Mouse (Mus musculus) stomach, postnatal 0 days (tissue): ENCODE measurements around the gene Ccl6. TPM values are rescaled to one million over a fixed set of nuclear protein-coding genes. Genes with fewer than 3 reads are reported as not detected.

ENCODE experiments used
- ATAC-seq: fragments of 200-750 bp; cut with Nextera tagmentation; 2 replicates; pipeline ENCODE4 v1.8.0; 2017; ENCODE audit not compliant: low FRiP score, low TSS enrichment
- DNase-seq: peaks from one replicate; pipeline ENCODE4 v3.0.0-alpha.2; 2016; ENCODE audit warnings: low spot score
- H3K27ac ChIP-seq: fragments of 300-500 bp; sonication (generic); replicated peaks from 2 replicates; pipeline ENCODE4 v1.5.1; 2014; ENCODE audit warnings: mild to moderate bottlenecking, control low read depth
- H3K27me3 ChIP-seq: fragments of 300-500 bp; sonication (generic); 2 replicates; pipeline ENCODE4 v1.6.1; 2014; ENCODE audit warnings: low read length; ENCODE audit not compliant: control insufficient read depth, insufficient read depth
- H3K36me3 ChIP-seq: fragments of 300-500 bp; sonication (generic); 2 replicates; pipeline ENCODE4 v1.6.1; 2014; ENCODE audit warnings: low read length, mixed read lengths; ENCODE audit not compliant: control insufficient read depth, insufficient read depth
- H3K4me1 ChIP-seq: fragments of 300-500 bp; sonication (generic); replicated peaks from 2 replicates; pipeline ENCODE4 v1.6.1; 2014; ENCODE audit warnings: antibody characterized with exemption; ENCODE audit not compliant: control insufficient read depth, insufficient read depth
- H3K4me2 ChIP-seq: fragments of 300-500 bp; sonication (generic); replicated peaks from 2 replicates; pipeline ENCODE4 v1.6.1; 2014; ENCODE audit warnings: low read depth, mild to moderate bottlenecking, control low read depth, moderate library complexity
- H3K4me3 ChIP-seq: fragments of 300-500 bp; sonication (generic); 2 replicates; pipeline ENCODE4 v1.5.1; 2014; ENCODE audit warnings: low read depth, low read length, control low read depth
- H3K9ac ChIP-seq: fragments of 300-500 bp; sonication (generic); 2 replicates; pipeline ENCODE4 v1.6.1; 2014; ENCODE audit warnings: mild to moderate bottlenecking, low read length, control low read depth, mixed read lengths
- H3K9me3 ChIP-seq: fragments of 300-500 bp; sonication (generic); 2 replicates; pipeline ENCODE4 v1.6.1; 2016; ENCODE audit warnings: low read length; ENCODE audit not compliant: control insufficient read depth
- CTCF ChIP-seq: IDR thresholded peaks from 2 replicates; pipeline ENCODE4 v1.5.1; 2016; ENCODE audit warnings: antibody characterized with exemption, low read depth, mild to moderate bottlenecking, moderate library complexity
- EP300 ChIP-seq: optimal IDR thresholded peaks from 2 replicates; pipeline ENCODE3; 2016; ENCODE audit warnings: antibody characterized with exemption
- WGBS: fragments of 180-500 bp; shearing (Covaris S2); extraction: QIAGEN DNeasy Blood & Tissue Kit; methylation state at CpG from one replicate; pipeline ENCODE4 v1.1.7; 2014; 5-methylcytosine and 5-hydroxymethylcytosine counted together
- polyA plus RNA-seq: library from polyadenylated mRNA; unstranded; fragments of >200 nt; fragmentation: Nextera tagmentation; extraction: Ambion mirVana; gene quantifications from 2 replicates; pipeline ENCODE4 v1.2.1, GENCODE M21; 2015

Ccl6 gene
- polyA plus RNA-seq, 1 experiment from 2014 or later, result 58.5 TPM

DNA sequence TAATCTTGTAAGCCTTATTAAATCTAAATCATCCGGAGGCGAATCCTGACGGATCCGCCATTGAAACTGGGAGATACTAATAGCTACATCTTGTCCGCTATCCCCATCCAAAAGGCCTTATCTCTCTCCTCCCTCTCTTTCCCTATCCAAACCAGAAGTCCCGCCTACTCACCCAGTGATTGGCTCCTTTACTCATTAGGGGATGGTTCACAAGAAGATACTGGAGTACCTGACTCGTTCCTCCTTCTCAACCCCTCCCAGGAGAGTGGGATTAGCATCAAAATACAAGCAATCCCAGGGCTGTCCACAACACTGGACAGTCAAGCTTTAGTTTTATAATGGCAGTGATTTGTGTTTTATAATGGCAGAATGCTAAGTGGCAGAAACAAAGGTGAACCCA is 25.6 kb downstream of the Ccl6 start:
- Histone ChIP-seq H3K36me3 (no peaks in the 10 kb centered on the region), H3K4me2 (no peak overlapping the region), H3K4me3 (no peak overlapping the region), H3K4me1 (no peaks in the 10 kb centered on the region), H3K27me3 (no peaks in the 10 kb centered on the region), H3K9ac (no peak overlapping the region), H3K9me3 (no peaks in the 10 kb centered on the region), H3K27ac (no peak overlapping the region)
- 66% methylated on average over 7 of the region's 7 CpGs for whole genome bisulfite sequencing
- ATAC-seq (no peak), DNase-seq (no peak)
- TF ChIP-seq CTCF, result no peak

DNA sequence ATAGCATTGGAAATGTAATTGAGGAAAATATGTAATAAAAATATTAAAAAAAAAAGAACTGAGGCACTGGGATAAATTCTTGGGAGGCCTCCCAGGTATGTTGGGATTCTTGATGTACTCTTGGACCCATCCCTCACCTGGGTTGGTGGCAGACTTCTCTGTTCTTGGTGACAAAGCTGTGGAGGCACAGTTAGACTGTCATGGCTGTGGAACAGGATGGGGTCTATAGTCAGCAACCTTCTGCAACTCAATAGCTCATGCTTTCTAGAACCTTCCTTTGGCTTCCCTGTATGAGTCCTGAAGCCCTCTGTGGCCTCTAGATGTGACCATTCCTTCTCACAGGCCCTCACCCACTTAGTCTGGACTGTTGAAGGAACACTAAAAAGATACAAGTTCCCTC is 26.3 kb downstream of the Ccl6 start:
- no peaks in the 10 kb centered on the region for H3K4me1 ChIP-seq
- no peak overlapping the region for H3K4me2 ChIP-seq
- H3K9me3 ChIP-seq, result no peaks in the 10 kb centered on the region
- H3K9ac ChIP-seq, result no peak overlapping the region
- DNase-seq, result no peak
- no peaks in the 10 kb centered on the region for H3K27me3 ChIP-seq
- H3K4me3 ChIP-seq, result no peak overlapping the region
- ATAC-seq, result no peak
- H3K27ac ChIP-seq, result no peak overlapping the region
- TF ChIP-seq EP300 (no peak), CTCF (no peak)
- no peaks in the 10 kb centered on the region for H3K36me3 ChIP-seq

DNA sequence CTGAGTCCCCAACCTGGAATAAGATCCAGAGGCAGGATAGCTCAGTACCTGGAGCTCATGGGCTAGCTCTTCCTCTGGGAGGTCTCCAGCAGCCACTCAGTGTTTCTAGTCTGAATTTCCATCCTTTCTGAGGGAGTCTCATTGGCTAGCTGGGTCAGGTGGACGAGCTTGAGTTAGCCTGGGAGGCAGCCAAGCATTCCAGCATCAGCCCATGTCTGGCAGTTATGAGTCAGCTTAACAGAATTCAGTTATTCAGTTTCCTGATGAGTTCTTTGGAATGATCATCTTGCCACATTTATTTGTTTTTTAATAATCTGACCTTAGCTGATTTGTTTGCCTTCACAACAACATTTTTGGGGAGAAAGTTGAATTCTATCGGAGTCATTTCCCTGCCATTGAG is 29.1 kb downstream of the Ccl6 start:
- Histone ChIP-seq H3K4me2 (no peak overlapping the region), H3K4me3 (no peak overlapping the region), H3K4me1 (no peaks in the 10 kb centered on the region), H3K27me3 (no peaks in the 10 kb centered on the region), H3K9me3 (no peaks in the 10 kb centered on the region), H3K36me3 (no peaks in the 10 kb centered on the region), H3K9ac (no peak overlapping the region), H3K27ac (no peak overlapping the region)
- no peak for DNase-seq
- TF ChIP-seq CTCF (no peak), EP300 (no peak)
- ATAC-seq, result no peak
- 50% methylated on average over 2 of the region's 2 CpGs for WGBS

DNA sequence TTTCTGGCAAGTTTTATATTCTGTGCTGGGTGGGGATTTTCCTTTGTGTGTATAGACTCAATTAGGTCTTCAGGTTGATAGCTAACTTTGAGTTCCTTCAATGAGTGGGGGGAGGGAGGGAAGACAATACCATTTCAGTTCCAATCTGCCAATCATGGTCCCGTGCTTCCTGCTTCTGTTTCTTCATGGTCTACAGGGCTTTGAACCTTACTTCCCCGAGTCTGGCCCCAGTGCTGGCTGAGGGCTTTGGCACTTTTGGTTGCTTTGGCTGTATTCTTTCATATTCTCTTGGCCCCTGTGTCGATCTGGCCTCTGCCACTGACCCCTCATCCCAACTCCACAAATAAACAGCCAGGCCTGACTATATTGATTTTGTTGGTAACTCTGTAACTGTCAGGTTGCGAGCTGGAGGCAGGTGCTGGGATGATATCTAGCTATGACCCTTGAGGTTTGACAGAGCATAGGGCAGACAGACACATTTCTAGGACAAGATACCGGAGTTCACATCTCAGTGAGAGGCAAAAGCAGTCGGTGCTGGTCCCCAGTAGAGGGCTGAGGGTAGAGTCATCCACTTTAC is 30.5 kb downstream of the Ccl6 start:
- H3K9me3 ChIP-seq, result no peaks in the 10 kb centered on the region
- 58% methylated on average over 6 of the region's 6 CpGs for WGBS
- H3K4me1 ChIP-seq, result no peaks in the 10 kb centered on the region
- DNase-seq (no peak), ATAC-seq (no peak)
- H3K27ac ChIP-seq, result no peak overlapping the region
- no peaks in the 10 kb centered on the region for H3K27me3 ChIP-seq
- H3K4me2 ChIP-seq, result no peak overlapping the region
- no peaks in the 10 kb centered on the region for H3K36me3 ChIP-seq
- no peak overlapping the region for H3K4me3 ChIP-seq
- H3K9ac ChIP-seq, result no peak overlapping the region
- TF ChIP-seq CTCF (no peak), EP300 (no peak)

DNA sequence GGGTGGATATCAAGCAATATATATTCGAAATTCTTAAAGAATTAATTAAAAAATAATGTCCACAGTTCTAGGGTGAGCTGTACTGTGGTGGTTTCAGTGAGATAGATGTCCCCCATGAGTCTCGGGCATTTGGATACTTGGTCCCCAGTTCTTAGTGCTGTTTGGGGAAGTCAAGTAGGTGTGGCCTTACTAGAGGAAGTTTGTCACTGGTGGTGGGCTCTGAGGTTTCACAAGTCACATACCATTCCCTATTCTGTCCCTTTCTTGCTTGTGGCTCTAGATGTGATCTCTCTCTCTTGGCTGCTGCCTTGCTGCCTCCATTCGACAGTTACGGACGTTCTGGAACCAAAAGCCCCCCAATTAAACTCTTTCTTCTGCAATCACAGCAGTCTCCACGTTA is 32.5 kb downstream of the Ccl6 start:
- H3K4me1 ChIP-seq, result no peaks in the 10 kb centered on the region
- DNase-seq (no peak), ATAC-seq (no peak)
- WGBS, result 67% methylated on average over 6 of the region's 6 CpGs
- H3K27me3 ChIP-seq, result no peaks in the 10 kb centered on the region
- H3K27ac ChIP-seq, result no peak overlapping the region
- H3K4me2 ChIP-seq, result no peak overlapping the region
- no peaks in the 10 kb centered on the region for H3K36me3 ChIP-seq
- no peak overlapping the region for H3K4me3 ChIP-seq
- H3K9me3 ChIP-seq, result no peaks in the 10 kb centered on the region
- H3K9ac ChIP-seq, result no peak overlapping the region
- TF ChIP-seq EP300 (no peak), CTCF (no peak)

DNA sequence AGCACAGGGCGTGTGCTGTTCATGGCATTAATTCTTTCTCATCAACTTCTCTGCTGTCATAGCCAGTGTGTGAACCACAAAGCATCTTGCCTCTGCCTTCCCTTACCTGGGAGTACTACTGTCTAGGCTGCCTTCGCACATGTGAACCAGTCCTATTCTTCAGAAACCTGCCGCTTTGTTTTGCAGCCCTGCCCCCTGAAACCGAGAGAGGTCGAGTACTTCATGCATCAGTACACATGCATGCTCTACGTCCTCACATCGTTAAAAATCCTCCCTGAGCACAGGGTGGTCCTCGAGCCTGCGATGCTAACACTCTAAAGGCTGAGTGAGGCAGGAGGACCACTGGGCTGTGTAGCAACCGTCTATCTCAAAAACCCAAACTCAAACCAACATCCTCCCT is 35.8 kb downstream of the Ccl6 start:
- Histone ChIP-seq H3K27me3 (no peaks in the 10 kb centered on the region), H3K9ac (no peak overlapping the region), H3K27ac (no peak overlapping the region), H3K36me3 (no peaks in the 10 kb centered on the region), H3K4me2 (no peak overlapping the region), H3K9me3 (no peaks in the 10 kb centered on the region), H3K4me3 (no peak overlapping the region), H3K4me1 (no peaks in the 10 kb centered on the region)
- TF ChIP-seq CTCF, result no peak
- no peak for TF ChIP-seq EP300
- DNase-seq, result no peak
- WGBS, result 70% methylated on average over 10 of the region's 10 CpGs
- no peak for ATAC-seq
